Mouse (Mus musculus) layer of hippocampus, postnatal 14 days (tissue): ENCODE results near the gene Abca13. TPM values are rescaled to one million over a fixed set of nuclear protein-coding genes. Genes with fewer than 3 reads are reported as not detected.
"Not testable (repeated sequence)": the region's sequence is repeated elsewhere in the genome, so short reads cannot be mapped to it uniquely, and the experiment has no call there.

ENCODE experiments used
- DNase-seq, 2 experiments: peaks; one replicate each; pipeline ENCODE4 v3.0.0; 2021 to 2022; ENCODE audit warnings: low spot score in 2 of 2, mixed read lengths in 1 of 2
- long read RNA-seq, 2 experiments: library from polyadenylated mRNA; stranded (forward); transcript quantifications; one replicate each; pipeline ENCODE4 v2.0.0; 2021
- total RNA-seq, 2 experiments: library from RNA; stranded (reverse); gene quantifications; 2 replicates each; pipeline ENCODE4 v1.2.3; 2021

Gene Abca13
- under 1 TPM; 0.07 to 0.09 TPM for total RNA-seq
- long read RNA-seq, experiment 1, result 0 reads
- long read RNA-seq, experiment 2, partial matches to known transcripts, result 0 of 1 reads
- long read RNA-seq, experiment 2, other reads (novel, unspliced or antisense), result 1 of 1 reads

- DNase-seq, result no peak
These were observed at the start of gene Abca13 for GRCm38 (mm10) chr11:9191555-9192131. Abca13 (plus strand) TSS chr11:9191942.

DNA sequence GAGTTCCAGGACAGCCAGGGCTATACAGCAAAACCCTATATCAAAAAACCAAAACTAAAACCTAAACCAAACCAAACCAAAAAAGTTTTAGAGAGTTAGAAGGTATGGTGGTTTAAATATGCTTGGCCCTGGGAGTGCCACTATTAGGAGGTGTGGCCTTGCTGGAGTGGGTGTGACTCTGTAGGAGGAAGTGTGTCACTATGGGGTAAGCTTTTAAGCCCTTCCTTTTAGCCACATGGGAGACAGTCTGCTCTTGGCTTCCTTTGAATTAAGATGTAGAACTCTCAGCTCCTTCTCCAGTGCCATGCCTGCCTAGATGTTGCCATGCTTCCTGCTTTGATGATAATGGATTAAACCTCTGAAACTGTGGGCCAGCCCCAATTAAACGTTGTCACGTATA, 46.6 kb upstream of the Abca13 start:
- no peak for DNase-seq

- DNase-seq, result no peak
These were observed 45.6 kb upstream of the Abca13 start for GRCm38 (mm10) chr11:9146115-9146514.

GRCm38 (mm10) chr11:9146683-9147082, 45.1 kb upstream of the Abca13 start:
- DNase-seq, result no peak

- no peak for DNase-seq
These were observed 43.5 kb upstream of the Abca13 start for GRCm38 (mm10) chr11:9148206-9148605.

- not testable (repeated sequence) for DNase-seq
These were observed 41.3 kb upstream of the Abca13 start for GRCm38 (mm10) chr11:9150403-9150802.

- DNase-seq, result no peak
These were observed 31.8 kb upstream of the Abca13 start for GRCm38 (mm10) chr11:9159953-9160352.

- no peak for DNase-seq
These were observed 24.4 kb upstream of the Abca13 start for GRCm38 (mm10) chr11:9167331-9167730.

DNA sequence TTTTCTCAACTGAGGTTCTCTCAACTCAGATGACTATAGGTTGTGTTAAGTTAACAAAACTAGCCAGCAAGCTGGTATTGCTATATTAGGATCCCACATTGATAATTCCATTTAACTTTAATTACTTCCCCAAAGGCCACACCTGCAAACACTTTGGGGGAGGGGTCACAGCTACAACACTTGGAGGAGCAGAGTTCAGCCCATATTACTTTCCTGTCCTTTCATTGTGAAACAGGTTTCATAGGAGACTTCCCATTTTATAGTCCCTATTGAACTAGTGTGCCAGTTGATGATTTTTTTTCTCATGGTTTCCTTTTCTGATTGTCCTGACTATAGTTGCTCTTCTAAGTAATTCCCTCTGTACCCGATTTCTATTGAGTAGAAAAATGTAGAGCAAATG, 10.3 kb upstream of the Abca13 start:
- DNase-seq, result no peak

- DNase-seq, result not testable (repeated sequence)
These were observed 2.3 kb upstream of the Abca13 start for GRCm38 (mm10) chr11:9189471-9189870.

- DNase-seq, result no peak
These were observed 779 bp upstream of the Abca13 start for GRCm38 (mm10) chr11:9190772-9191554.

- no peak for DNase-seq
These were observed 3.1 kb downstream of the Abca13 start for GRCm38 (mm10) chr11:9194861-9195260.

DNA sequence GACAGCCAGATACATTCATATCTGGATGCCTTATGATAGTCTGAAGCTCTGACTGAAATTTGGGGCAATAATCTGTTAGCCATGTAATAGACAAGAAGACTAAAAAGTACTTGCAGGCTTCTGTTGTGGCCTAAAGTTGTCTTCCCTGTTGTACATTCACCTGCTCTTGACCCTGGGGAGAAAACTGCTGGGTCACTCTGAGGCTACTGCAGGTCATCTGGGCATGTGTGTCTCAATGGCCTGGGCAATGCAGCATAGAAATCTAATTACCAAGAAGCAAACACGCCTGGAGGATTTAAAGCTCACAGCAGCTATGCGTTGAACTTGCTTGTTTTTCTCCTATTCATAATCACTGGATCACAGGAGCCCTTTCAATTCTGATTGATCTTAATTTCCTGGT, 8.1 kb downstream of the Abca13 start:
- no peak for DNase-seq

DNA sequence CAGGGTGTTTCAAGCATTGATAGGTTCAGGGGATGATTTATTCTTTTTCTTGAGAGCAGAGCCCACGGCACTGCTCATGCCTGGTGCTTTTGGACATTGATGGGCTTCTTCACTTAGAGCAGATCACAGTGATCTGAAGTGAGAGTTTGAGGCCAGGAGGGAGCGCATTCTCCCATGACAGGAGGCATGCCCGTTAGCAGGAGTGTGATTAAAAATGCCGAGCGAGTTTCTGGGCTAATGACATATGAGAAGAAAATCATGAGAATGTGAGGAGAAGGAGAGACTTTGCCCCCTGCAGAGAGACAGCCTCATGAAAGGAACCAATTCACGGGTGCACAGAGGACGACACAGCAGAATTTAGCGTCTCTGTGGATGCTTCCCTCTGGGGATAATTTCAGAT, 19.0 kb downstream of the Abca13 start:
- DNase-seq, result no peak

- DNase-seq, result peak in 1 of 2 experiments; percentile 7
These were observed 21.8 kb downstream of the Abca13 start for GRCm38 (mm10) chr11:9213580-9213979.

DNA sequence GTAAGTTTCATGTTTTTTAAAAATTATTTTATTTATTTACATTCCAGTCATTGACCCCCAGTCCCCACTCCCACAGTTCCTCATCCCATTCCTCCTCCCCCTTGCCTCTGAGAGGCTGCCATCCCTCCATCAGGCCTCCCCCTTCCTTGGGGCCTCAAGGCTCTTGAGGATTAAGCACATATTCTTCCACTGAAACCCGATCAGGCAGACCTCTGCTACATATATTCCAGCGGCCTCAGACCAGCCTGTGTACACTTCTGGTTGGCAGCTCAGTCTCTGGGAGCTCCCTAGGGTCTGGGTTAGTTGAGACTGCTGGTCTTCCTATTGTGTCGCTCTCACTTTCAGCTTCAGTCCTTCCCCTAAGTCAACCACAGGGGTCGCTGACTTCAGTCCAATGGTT, 24.5 kb downstream of the Abca13 start:
- no peak for DNase-seq

- DNase-seq, result no peak
These were observed 28.8 kb downstream of the Abca13 start for GRCm38 (mm10) chr11:9220501-9220900.

DNA sequence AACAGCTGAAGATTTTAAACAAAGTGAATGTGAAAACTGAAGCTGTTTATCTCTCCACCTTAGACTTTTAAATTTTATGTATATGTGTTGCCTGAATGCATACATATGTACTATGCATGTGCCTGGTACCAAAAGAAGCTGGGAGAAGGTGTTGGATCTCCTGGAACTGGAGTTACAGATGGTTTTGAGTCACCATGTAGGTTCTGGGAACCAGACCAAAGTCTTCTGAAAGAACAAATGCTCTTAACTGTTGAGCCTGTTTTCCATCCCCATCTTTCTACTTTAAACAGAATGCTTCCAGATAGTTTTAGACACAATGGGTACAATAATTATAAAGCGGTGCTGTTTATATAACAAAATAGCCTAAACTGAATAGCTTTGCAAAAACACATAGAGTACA, 29.9 kb downstream of the Abca13 start:
- peak in 1 of 2 experiments; percentile 18 for DNase-seq

DNA sequence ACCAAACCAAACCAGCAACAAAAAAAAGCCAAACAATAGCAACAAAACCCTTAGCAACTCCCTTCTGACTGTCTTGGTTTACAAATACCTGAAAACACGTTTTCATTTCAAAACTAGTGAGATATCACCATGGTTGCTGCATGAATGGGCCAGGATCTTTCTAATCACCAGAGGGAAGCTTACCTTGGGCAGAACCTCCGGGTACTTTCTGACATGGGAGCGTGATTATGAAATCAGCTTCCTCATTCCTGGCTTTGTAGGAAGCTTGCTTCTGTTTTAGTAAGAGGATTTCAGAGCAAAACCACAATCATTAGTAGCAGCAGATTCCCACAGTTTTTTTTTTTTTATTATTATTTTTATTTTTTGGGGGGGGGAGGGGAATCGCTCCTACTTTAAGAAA, 34.7 kb downstream of the Abca13 start:
- no peak for DNase-seq

GRCm38 (mm10) chr11:9249627-9250026, 57.9 kb downstream of the Abca13 start:
- DNase-seq, result not testable (repeated sequence)

DNA sequence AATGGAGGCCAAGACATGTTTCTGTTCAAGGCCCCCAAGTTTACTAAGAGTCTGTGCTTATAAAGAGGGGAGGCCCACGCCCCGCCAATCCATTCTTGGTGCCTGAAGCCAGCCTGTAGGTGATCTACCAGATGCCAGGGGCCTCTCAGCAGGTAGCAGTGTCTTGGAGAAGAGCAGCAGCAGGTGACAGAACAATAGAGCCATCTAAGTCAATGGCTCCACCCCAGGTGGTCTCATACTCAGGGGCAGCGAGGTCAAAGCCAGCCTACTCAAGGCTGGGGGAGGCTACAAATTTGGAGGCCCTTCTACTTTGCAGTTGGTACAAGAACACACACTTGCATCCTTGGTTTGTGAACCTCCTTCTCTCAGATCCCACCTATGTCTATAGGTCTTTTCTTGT, 71.3 kb downstream of the Abca13 start:
- not testable (repeated sequence) for DNase-seq

GRCm38 (mm10) chr11:9269090-9269489, 77.3 kb downstream of the Abca13 start:
- peak; percentile 6 to 58 for DNase-seq

GRCm38 (mm10) chr11:9285204-9285603, 93.5 kb downstream of the Abca13 start:
- no peak for DNase-seq
